Mouse (Mus musculus): ENCODE data around the gene Olfr970. TPM values are rescaled to one million over a fixed set of nuclear protein-coding genes. Genes with fewer than 3 reads are reported as not detected.

Gene Olfr970
- not detected in 2 replicates for polyA plus RNA-seq (2012; rRNA removed)

GRCm38 (mm10) chr9:39808560-39808959 lies at the start of gene Olfr970:
Gene Olfr970, plus strand, starts transcription at chr9:39808860.

GRCm38 (mm10) chr9:39783153-39783552 lies 25.5 kb upstream of the Olfr970 start, which contains the start of gene Olfr968:
Gene Olfr968, minus strand, starts transcription at chr9:39783253.

GRCm38 (mm10) chr9:39790558-39790957 lies 18.1 kb upstream of the Olfr970 start, which contains the start of gene Olfr969:
Gene Olfr969, plus strand, starts transcription at chr9:39790945.

GRCm38 (mm10) chr9:39836576-39836975 lies 27.9 kb downstream of the Olfr970 start, which contains the start of gene Olfr971:
Gene Olfr971, plus strand, starts transcription at chr9:39836876.

GRCm38 (mm10) chr9:39866122-39866521 lies 57.5 kb downstream of the Olfr970 start, which contains the start of gene Olfr972:
Gene Olfr972, plus strand, starts transcription at chr9:39866422.

Other genes with a start within 250 kb of the Olfr970 start
- not detected in 2 replicates for gene Olfr959, start 233.3 kb upstream of the Olfr970 start, polyA plus RNA-seq (2012; rRNA removed)
- gene AW551984, start 204.5 kb upstream of the Olfr970 start, polyA plus RNA-seq (2012; rRNA removed) = 0.84 and 3.4 TPM in 2 replicates
- gene Olfr148, start 198.2 kb upstream of the Olfr970 start, polyA plus RNA-seq (2012; rRNA removed) = not detected in 2 replicates
- not detected in 2 replicates for gene Olfr960, start 187.5 kb upstream of the Olfr970 start, polyA plus RNA-seq (2012; rRNA removed)
- gene Olfr961, start 163.8 kb upstream of the Olfr970 start, polyA plus RNA-seq (2012; rRNA removed) = not detected in 2 replicates
- not detected in 2 replicates for gene Olfr963, start 141.7 kb upstream of the Olfr970 start, polyA plus RNA-seq (2012; rRNA removed)
- gene Olfr149, start 101.7 kb upstream of the Olfr970 start, polyA plus RNA-seq (2012; rRNA removed) = not detected in 2 replicates
- not detected in 2 replicates for gene Olfr965, start 97.5 kb upstream of the Olfr970 start, polyA plus RNA-seq (2012; rRNA removed)
- not detected in 2 replicates for gene Olfr150, start 77.9 kb upstream of the Olfr970 start, polyA plus RNA-seq (2012; rRNA removed)
- not detected in 2 replicates for gene Olfr967, start 62.6 kb upstream of the Olfr970 start, polyA plus RNA-seq (2012; rRNA removed)
- not detected in 2 replicates for gene Olfr968, start 25.6 kb upstream of the Olfr970 start, polyA plus RNA-seq (2012; rRNA removed)
- not detected in 2 replicates for gene Olfr969, start 17.9 kb upstream of the Olfr970 start, polyA plus RNA-seq (2012; rRNA removed)
- gene Olfr971, start 28.0 kb downstream of the Olfr970 start, polyA plus RNA-seq (2012; rRNA removed) = not detected in 2 replicates
- not detected in 2 replicates for gene Olfr972, start 57.6 kb downstream of the Olfr970 start, polyA plus RNA-seq (2012; rRNA removed)
- not detected in 2 replicates for gene Olfr229, start 98.5 kb downstream of the Olfr970 start, polyA plus RNA-seq (2012; rRNA removed)
- not detected in 2 replicates for gene Olfr974, start 128.6 kb downstream of the Olfr970 start, polyA plus RNA-seq (2012; rRNA removed)
- 0.04 TPM in 1 of 2 replicates, not detected in the other for gene Olfr975, start 143.2 kb downstream of the Olfr970 start, polyA plus RNA-seq (2012; rRNA removed)
- not detected in 2 replicates for gene Olfr976, start 152.3 kb downstream of the Olfr970 start, polyA plus RNA-seq (2012; rRNA removed)
- not detected in 2 replicates for gene Olfr978, start 183.3 kb downstream of the Olfr970 start, polyA plus RNA-seq (2012; rRNA removed)
- gene Olfr979, start 194.6 kb downstream of the Olfr970 start, polyA plus RNA-seq (2012; rRNA removed) = not detected in 2 replicates
- gene Olfr980, start 200.7 kb downstream of the Olfr970 start, polyA plus RNA-seq (2012; rRNA removed) = not detected in 2 replicates
- gene Olfr981, start 212.6 kb downstream of the Olfr970 start, polyA plus RNA-seq (2012; rRNA removed) = not detected in 2 replicates